Mouse (Mus musculus) megakaryocyte, embryonic 14.5 days (primary cell): Measurements from ENCODE around the gene Apoc4.

Experiments
- FLI1 ChIP-seq: IDR thresholded peaks from 2 replicates; pipeline ENCODE4 v1.6.1; 2012; ENCODE audit warnings: low read length, inconsistent platforms, mixed read lengths
- GATA1 ChIP-seq: IDR thresholded peaks from 3 replicates; pipeline ENCODE4 v1.6.1; 2012; ENCODE audit warnings: mixed read lengths, low read length, inconsistent platforms, borderline replicate concordance

GRCm38 (mm10) chr7:19702859-19703555 lies 21.7 kb upstream of the Apoc4 start:
- TF ChIP-seq FLI1 (no peak), GATA1 (no peak)
